Mouse (Mus musculus) liver, embryonic 14.5 days (tissue): Measurements from ENCODE around the gene Sdhaf1. TPM values are rescaled to one million over a fixed set of nuclear protein-coding genes. Genes with fewer than 3 reads are reported as not detected.

Experiments
- ATAC-seq: fragments of 200-750 bp; cut with Nextera tagmentation; 2 replicates; pipeline ENCODE4 v1.8.0; 2017; ENCODE audit warnings: moderate number of reproducible peaks, mild to moderate bottlenecking, moderate library complexity; ENCODE audit not compliant: insufficient read depth
- DNase-seq, 3 experiments: peaks; one replicate each; pipeline ENCODE4 v3.0.0-alpha.2; 2012 to 2013; ENCODE audit warnings: low read depth in 3 of 3, low spot score in 3 of 3
- H3K27ac ChIP-seq: fragments of 300-500 bp; sonication (generic); 2 replicates; pipeline ENCODE4 v1.5.1; 2014; ENCODE audit warnings: moderate library complexity, mild to moderate bottlenecking, control low read depth, inconsistent platforms
- H3K27me3 ChIP-seq: fragments of 300-500 bp; sonication (generic); 2 replicates; pipeline ENCODE4 v1.6.1; 2014; ENCODE audit warnings: mild to moderate bottlenecking, low read length, moderate library complexity; ENCODE audit not compliant: control insufficient read depth, insufficient read depth
- H3K36me3 ChIP-seq: fragments of 300-500 bp; sonication (generic); replicated peaks from 2 replicates; pipeline ENCODE4 v1.6.1; 2014; ENCODE audit warnings: low read depth; ENCODE audit not compliant: control insufficient read depth, insufficient read depth
- H3K4me1 ChIP-seq, 2 experiments: fragments of 200-500 bp in 1 of 2; fragments of 300-500 bp in 1 of 2; sonication (generic) in 1 of 2; replicated peaks; 2 replicates each; pipeline ENCODE4 v1.6.1; 2012 to 2014; ENCODE audit warnings: antibody characterized with exemption in 1 of 2, inconsistent platforms in 1 of 2, low read length in 1 of 2; ENCODE audit not compliant: control insufficient read depth in 2 of 2, insufficient read depth in 2 of 2
- H3K4me2 ChIP-seq: fragments of 300-500 bp; sonication (generic); 2 replicates; pipeline ENCODE4 v1.6.1; 2014; ENCODE audit warnings: low read depth, mild to moderate bottlenecking, control low read depth, moderate library complexity
- H3K4me3 ChIP-seq, 2 experiments: fragments of 200-500 bp in 1 of 2; fragments of 300-500 bp in 1 of 2; sonication (generic) in 1 of 2; 2 replicates each; pipeline ENCODE4 v1.5.1; 2012 to 2014; ENCODE audit warnings: low read depth in 2 of 2, low read length in 2 of 2, mild to moderate bottlenecking in 2 of 2, control low read depth in 1 of 2, inconsistent platforms in 1 of 2, moderate library complexity in 1 of 2; ENCODE audit not compliant: insufficient read depth in 1 of 2
- H3K9ac ChIP-seq: fragments of 300-500 bp; sonication (generic); replicated peaks from 2 replicates; pipeline ENCODE4 v1.6.1; 2014; ENCODE audit warnings: mild to moderate bottlenecking, control low read depth, moderate library complexity
- H3K9me3 ChIP-seq: fragments of 300-500 bp; sonication (generic); 2 replicates; pipeline ENCODE4 v1.6.1; 2016; ENCODE audit warnings: low read length, mixed read lengths; ENCODE audit not compliant: control insufficient read depth
- CTCF ChIP-seq: IDR thresholded peaks from 2 replicates; pipeline ENCODE4 v1.5.1; 2016; ENCODE audit warnings: antibody characterized with exemption, low read depth, control low read depth
- EP300 ChIP-seq: IDR thresholded peaks from 2 replicates; pipeline ENCODE4 v1.6.1; 2016; ENCODE audit warnings: antibody characterized with exemption, low read depth
- WGBS: fragments of 180-500 bp; shearing (Covaris S2); extraction: QIAGEN DNeasy Blood & Tissue Kit; methylation state at CpG from one replicate; pipeline ENCODE4 v1.1.7; 2014; ENCODE audit not compliant: insufficient replicate concordance; 5-methylcytosine and 5-hydroxymethylcytosine counted together
- polyA plus RNA-seq, 2 experiments: library from polyadenylated mRNA; depleted of rRNA in 1 of 2; stranded (reverse) in 1 of 2; unstranded in 1 of 2; fragments of >200 nt; fragmentation: Nextera tagmentation in 1 of 2; extraction: Ambion mirVana in 1 of 2; gene quantifications; 2 replicates each; pipeline versions ENCODE4 v1.2.1 to v1.2.3; 2012 to 2014

The Sdhaf1 gene
- polyA plus RNA-seq, 2 experiments = 5.1 to 6.7 TPM

DNA sequence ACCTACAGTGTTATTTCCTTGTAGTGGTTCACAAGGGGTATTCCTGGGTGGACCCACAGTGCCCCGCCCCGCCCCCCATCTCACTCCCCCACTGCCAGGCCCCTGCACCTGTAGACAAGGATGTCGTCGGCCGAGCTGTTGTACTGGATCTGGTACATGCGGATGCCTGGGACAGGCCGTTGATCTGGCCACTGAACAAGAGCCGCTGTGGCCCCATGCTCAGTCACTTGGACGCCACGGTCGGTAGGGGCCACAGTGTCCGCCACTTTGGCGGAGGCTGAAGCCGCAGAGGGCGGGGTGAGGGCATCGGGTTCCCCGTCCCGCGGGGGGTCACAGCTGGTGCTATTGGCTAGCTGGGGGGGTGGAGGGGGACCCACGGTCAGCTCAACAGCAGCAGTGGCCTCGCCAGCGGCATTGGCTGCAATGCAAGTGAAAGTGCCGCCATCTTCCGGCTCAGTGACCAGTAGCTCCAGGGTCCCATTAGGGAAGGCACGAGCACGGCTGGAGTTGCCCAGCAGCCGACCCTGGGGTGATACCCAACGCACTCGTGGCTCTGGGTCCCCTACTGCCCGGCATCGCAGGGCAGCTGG is 35.7 kb upstream of the Sdhaf1 start:
- H3K4me1 ChIP-seq = peaks cover 0 to 5% of the 10 kb centered on the region in 2 experiments; a peak in 1 of 4 replicates
- no peak for ATAC-seq
- H3K4me3 ChIP-seq = peak overlapping the region in 1 of 2 experiments; percentile 12; a peak in 1 of 4 replicates
- TF ChIP-seq EP300 = no peak
- TF ChIP-seq CTCF = no peak
- H3K36me3 ChIP-seq = no peaks in the 10 kb centered on the region
- no peak for DNase-seq
- 58% methylated on average over 31 of the region's 31 CpGs for WGBS
- H3K9ac ChIP-seq = no peak overlapping the region
- no peak overlapping the region for H3K27ac ChIP-seq
- H3K4me2 ChIP-seq = peak overlapping the region; percentile 39
- H3K9me3 ChIP-seq = no peaks in the 10 kb centered on the region
- peaks cover 9% of the 10 kb centered on the region for H3K27me3 ChIP-seq

GRCm38 (mm10) chr7:30358378-30359186 is 34.9 kb upstream of the Sdhaf1 start:
- WGBS = 42% methylated on average over 7 of the region's 7 CpGs
- Histone ChIP-seq H3K27me3 (peaks cover 9% of the 10 kb centered on the region), H3K9ac (no peak overlapping the region), H3K27ac (no peak overlapping the region), H3K4me3 (no peak overlapping the region), H3K9me3 (no peaks in the 10 kb centered on the region), H3K4me2 (peak overlapping the region; percentile 39), H3K36me3 (no peaks in the 10 kb centered on the region), H3K4me1 (peaks cover 0 to 5% of the 10 kb centered on the region in 2 experiments; a peak in 1 of 4 replicates)
- TF ChIP-seq EP300 (no peak), CTCF (no peak)
- ATAC-seq (peak; percentile 27; the same call in 1 of the 2 replicates), DNase-seq (no peak)

- no peaks in the 10 kb centered on the region for H3K36me3 ChIP-seq
- ATAC-seq (no peak; the same call in 1 of the 2 replicates), DNase-seq (no peak)
- no peaks in the 10 kb centered on the region for H3K9me3 ChIP-seq
- H3K27me3 ChIP-seq = no peaks in the 10 kb centered on the region
- H3K4me3 ChIP-seq = no peak overlapping the region
- TF ChIP-seq EP300 = no peak
- H3K27ac ChIP-seq = no peak overlapping the region
- no peak overlapping the region for H3K4me2 ChIP-seq
- H3K9ac ChIP-seq = no peak overlapping the region
- H3K4me1 ChIP-seq = peaks cover 0 to 7% of the 10 kb centered on the region in 2 experiments; a peak in 1 of 4 replicates
- 51% methylated on average over 4 of the region's 4 CpGs for WGBS
These were observed 30.4 kb upstream of the Sdhaf1 start for GRCm38 (mm10) chr7:30354059-30354458.

DNA sequence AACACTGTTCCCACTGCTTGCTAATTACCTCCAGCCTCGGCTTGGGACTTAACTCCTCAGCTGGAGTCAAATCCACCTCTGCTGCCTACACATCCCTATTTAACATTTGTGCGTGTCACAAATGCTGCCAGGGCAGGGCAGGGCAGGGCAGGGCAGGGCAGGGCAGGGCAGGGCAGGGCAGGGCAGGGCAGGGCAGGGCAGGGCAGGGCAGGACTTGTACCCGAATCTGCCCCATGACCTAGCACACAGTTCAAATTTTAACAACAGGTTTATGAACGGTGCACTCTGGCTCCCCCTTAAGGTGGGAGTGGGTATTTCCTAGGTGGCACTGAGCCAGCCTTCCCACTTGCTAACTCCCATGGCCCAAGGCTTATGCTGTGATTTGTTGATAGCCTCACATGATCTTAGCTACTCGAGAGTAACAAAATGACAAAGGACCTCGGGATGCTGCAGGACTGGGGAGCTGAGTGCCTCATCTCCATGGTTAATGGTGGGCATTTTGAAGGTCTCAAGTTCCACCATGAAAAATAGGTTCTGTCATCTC is 29.7 kb upstream of the Sdhaf1 start:
- TF ChIP-seq CTCF (peak; percentile 81), EP300 (no peak)
- WGBS = 19% methylated on average over 6 of the region's 6 CpGs
- Histone ChIP-seq H3K4me2 (no peak overlapping the region), H3K4me3 (no peak overlapping the region), H3K9me3 (no peaks in the 10 kb centered on the region), H3K4me1 (peaks cover 0 to 7% of the 10 kb centered on the region in 2 experiments; a peak in 1 of 4 replicates), H3K9ac (no peak overlapping the region), H3K36me3 (no peaks in the 10 kb centered on the region), H3K27ac (no peak overlapping the region), H3K27me3 (no peaks in the 10 kb centered on the region)
- ATAC-seq (peak; percentile 25), DNase-seq (peak in 1 of 3 experiments; percentile 36)

- ATAC-seq (no peak), DNase-seq (peak in 1 of 3 experiments; percentile 17)
- H3K4me1 ChIP-seq = no peaks in the 10 kb centered on the region
- 1% methylated on average over 30 of the region's 30 CpGs for WGBS
- no peak overlapping the region for H3K27ac ChIP-seq
- no peaks in the 10 kb centered on the region for H3K36me3 ChIP-seq
- H3K27me3 ChIP-seq = 0 out of 2 replicates have a peak, but pooled peaks cover 2% of the 10 kb centered on the region
- TF ChIP-seq CTCF (peak; percentile 77), EP300 (no peak)
- no peak overlapping the region for H3K9ac ChIP-seq
- no peaks in the 10 kb centered on the region for H3K9me3 ChIP-seq
- no peak overlapping the region for H3K4me3 ChIP-seq
- H3K4me2 ChIP-seq = no peak overlapping the region
These were observed 24.1 kb upstream of the Sdhaf1 start for GRCm38 (mm10) chr7:30347828-30348227.
